ENCODE assay signal across 24 mouse cellular contexts in genomic region chr8:48742741-48743140, GRCm38 (mm10).
DNase-seq lines count a peak whose midpoint lies in the region; ATAC-seq and TF ChIP-seq lines count a peak whose summit lies in the region.
"Had no signal": no experiment of that assay in that cellular context is flagged by ENCODE, and none has a peak within 500 bp of the region (broad histone marks: within the 10 kb centered on the region; RNA-seq: fewer than 3 reads in every experiment).

No protein-coding gene starts in this region.

- no peak for TF ChIP-seq CTCF in kidney, adult 2 months (conservative IDR thresholded peaks at IDR 0.05; ENCODE audit: insufficient read depth, insufficient read length, low read depth, low read length)
- TF ChIP-seq CTCF in liver, adult 2 months (IDR thresholded peaks at IDR 0.05; ENCODE audit: low read depth, low read length), result no peak
- no peak for TF ChIP-seq CTCF in forebrain, postnatal 0 days (IDR thresholded peaks at IDR 0.05; ENCODE audit: low read depth)

- no peaks in the 10 kb centered on the region for H3K36me3 ChIP-seq in kidney, adult 2 months (ENCODE audit: control insufficient read depth, insufficient read depth, low read length)
- no peaks in the 10 kb centered on the region for H3K36me3 ChIP-seq in liver, adult 2 months (ENCODE audit: control insufficient read depth, insufficient read depth, low read length)
- H3K36me3 ChIP-seq in liver, embryonic 12.5 days, result no peaks in the 10 kb centered on the region
- no peaks in the 10 kb centered on the region for H3K36me3 ChIP-seq in liver, embryonic 16.5 days (ENCODE audit: control insufficient read depth, insufficient read depth)
- no peaks in the 10 kb centered on the region for H3K36me3 ChIP-seq in forebrain, postnatal 0 days (ENCODE audit: insufficient read depth)
- H3K36me3 ChIP-seq: embryonic facial prominence, embryonic 13.5 days; embryonic facial prominence, embryonic 15.5 days; forebrain, embryonic 10.5 days; forebrain, embryonic 12.5 days had no signal

- 84% methylated on average over 6 of the region's 6 CpGs for WGBS in kidney, adult 2 months
- WGBS in liver, adult 2 months, result 22% methylated on average over 6 of the region's 6 CpGs
- WGBS in liver, embryonic 12.5 days (ENCODE audit: insufficient replicate concordance), result 76% methylated on average over 6 of the region's 6 CpGs
- 55% methylated on average over 6 of the region's 6 CpGs for WGBS in liver, embryonic 16.5 days (ENCODE audit: insufficient replicate concordance)
- WGBS in forebrain, postnatal 0 days, result 96% methylated on average over 6 of the region's 6 CpGs

- 0 out of 2 replicates have a peak, but pooled peaks have one; percentile 18 for ATAC-seq in liver, embryonic 12.5 days
- peak; percentile 76 for ATAC-seq in liver, embryonic 16.5 days (ENCODE audit: low read depth)
- no peak for ATAC-seq in forebrain, postnatal 0 days
- ATAC-seq: forebrain, embryonic 14.5 days had no signal

- no peak overlapping the region for H3K4me3 ChIP-seq in kidney, adult 2 months (ENCODE audit: insufficient read depth, low read depth, low read length)
- no peak overlapping the region for H3K4me3 ChIP-seq in liver, adult 2 months (ENCODE audit: insufficient read depth, low read depth, low read length)
- no peak overlapping the region for H3K4me3 ChIP-seq in liver, embryonic 12.5 days
- H3K4me3 ChIP-seq in liver, embryonic 16.5 days (ENCODE audit: low read depth, low read length), result no peak overlapping the region
- H3K4me3 ChIP-seq in forebrain, postnatal 0 days (ENCODE audit: low read depth, low read length), result no peak overlapping the region
- H3K4me3 ChIP-seq: embryonic facial prominence, embryonic 13.5 days; embryonic facial prominence, embryonic 15.5 days; erythroblast, embryonic 14.5 days; forebrain, embryonic 10.5 days; forebrain, embryonic 12.5 days had no signal

- no peak for TF ChIP-seq POLR2A in kidney, adult 2 months (IDR thresholded peaks at IDR 0.05; ENCODE audit: low read depth, low read length)
- TF ChIP-seq POLR2A in liver, adult 2 months (IDR thresholded peaks at IDR 0.05; ENCODE audit: extremely low read depth, insufficient read depth, low read length), result no peak

- no peaks in the 10 kb centered on the region for H3K27me3 ChIP-seq in kidney, adult 2 months (replicated peaks; ENCODE audit: control insufficient read depth, insufficient read depth, low read length)
- H3K27me3 ChIP-seq in liver, adult 2 months (ENCODE audit: control insufficient read depth, insufficient read depth, low read length), result no peaks in the 10 kb centered on the region
- no peaks in the 10 kb centered on the region for H3K27me3 ChIP-seq in liver, embryonic 12.5 days (replicated peaks)
- no peaks in the 10 kb centered on the region for H3K27me3 ChIP-seq in liver, embryonic 16.5 days (ENCODE audit: control insufficient read depth, insufficient read depth, low read depth, low read length)
- H3K27me3 ChIP-seq in forebrain, postnatal 0 days (ENCODE audit: insufficient read depth, low read length), result no peaks in the 10 kb centered on the region
- H3K27me3 ChIP-seq: embryonic facial prominence, embryonic 13.5 days; embryonic facial prominence, embryonic 15.5 days had no signal

- 0 out of 2 replicates have a peak, but pooled peaks cover 3% of the 10 kb centered on the region for H3K9me3 ChIP-seq in liver, embryonic 12.5 days (replicated peaks)
- H3K9me3 ChIP-seq in liver, embryonic 16.5 days (replicated peaks; ENCODE audit: control insufficient read depth, low read length), result no peaks in the 10 kb centered on the region
- H3K9me3 ChIP-seq in forebrain, postnatal 0 days (ENCODE audit: low read length), result no peaks in the 10 kb centered on the region
- H3K9me3 ChIP-seq: embryonic facial prominence, embryonic 13.5 days; embryonic facial prominence, embryonic 15.5 days; forebrain, embryonic 10.5 days; forebrain, embryonic 12.5 days had no signal

- no peaks in the 10 kb centered on the region for H3K4me1 ChIP-seq in kidney, adult 2 months (ENCODE audit: control insufficient read depth, insufficient read depth, low read length)
- H3K4me1 ChIP-seq in liver, adult 2 months (ENCODE audit: control insufficient read depth, insufficient read depth, low read length), result peaks cover 9% of the 10 kb centered on the region
- H3K4me1 ChIP-seq in liver, embryonic 12.5 days, result no peaks in the 10 kb centered on the region
- H3K4me1 ChIP-seq in liver, embryonic 16.5 days (ENCODE audit: control insufficient read depth, low read depth, low read length), result no peaks in the 10 kb centered on the region; the same call in 1 of the 2 replicates
- peaks cover 4% of the 10 kb centered on the region for H3K4me1 ChIP-seq in forebrain, postnatal 0 days (ENCODE audit: insufficient read depth)

- H3K4me2 ChIP-seq in liver, embryonic 12.5 days, result no peak overlapping the region
- H3K4me2 ChIP-seq in liver, embryonic 16.5 days (ENCODE audit: low read depth, low read length), result no peak overlapping the region
- H3K4me2 ChIP-seq in forebrain, postnatal 0 days (ENCODE audit: low read depth), result no peak overlapping the region
- H3K4me2 ChIP-seq: embryonic facial prominence, embryonic 13.5 days; embryonic facial prominence, embryonic 15.5 days; forebrain, embryonic 12.5 days had no signal

- H3K27ac ChIP-seq in kidney, adult 2 months (ENCODE audit: insufficient read depth, low read depth, low read length), result no peak overlapping the region
- H3K27ac ChIP-seq in liver, adult 2 months (replicated peaks; ENCODE audit: insufficient read depth, low read depth, low read length), result no peak overlapping the region
- no peak overlapping the region for H3K27ac ChIP-seq in liver, embryonic 12.5 days
- no peak overlapping the region for H3K27ac ChIP-seq in liver, embryonic 16.5 days (ENCODE audit: low read length)
- H3K27ac ChIP-seq in forebrain, postnatal 0 days (ENCODE audit: low read depth, low read length), result no peak overlapping the region
- H3K27ac ChIP-seq: embryonic facial prominence, embryonic 13.5 days; embryonic facial prominence, embryonic 15.5 days; forebrain, embryonic 10.5 days; forebrain, embryonic 12.5 days had no signal

- no peaks in the 10 kb centered on the region for H3K79me2 ChIP-seq in liver, adult 2 months (ENCODE audit: control insufficient read depth, insufficient read depth, low read length)

- DNase-seq in kidney, adult 2 months, result peak; percentile 13
- DNase-seq in kidney, postnatal 10 days, result no peak
- peak; percentile 86 for DNase-seq in liver, adult 2 months (ENCODE audit: extremely low read depth, low read depth, low spot score)
- no peak for DNase-seq in forebrain, postnatal 0 days
- DNase-seq in thymus, postnatal 0 days (ENCODE audit: low spot score), result no peak
- no peak for DNase-seq in frontal cortex, postnatal 10 days (ENCODE audit: low spot score in 2 of 2)
- DNase-seq: adrenal gland, adult 2 months; adrenal gland, postnatal 10 days; adrenal gland, postnatal 25 days; cerebellum, adult 11 months; cerebellum, adult 18-20 months; cerebellum, adult 8-10 months; cerebellum, adult 9-11 months; cerebellum, postnatal 14 days; cerebellum, postnatal 36 days; embryo, embryonic 11 days had no signal

- no peak overlapping the region for H3K9ac ChIP-seq in liver, adult 2 months (ENCODE audit: low read depth, low read length)
- H3K9ac ChIP-seq in liver, embryonic 12.5 days, result no peak overlapping the region
- no peak overlapping the region for H3K9ac ChIP-seq in liver, embryonic 16.5 days (ENCODE audit: low read depth, low read length)
- no peak overlapping the region for H3K9ac ChIP-seq in forebrain, postnatal 0 days
- H3K9ac ChIP-seq: embryonic facial prominence, embryonic 13.5 days; embryonic facial prominence, embryonic 15.5 days; forebrain, embryonic 12.5 days had no signal

Comparison
In these comparisons a context has a peak if more than half of its experiments do, and no peak if none do; other contexts are left out.
1. DNase-seq: peak in kidney, adult 2 months (single experiment) and liver, adult 2 months (single experiment); none in kidney, postnatal 10 days (single experiment), forebrain, postnatal 0 days (single experiment), thymus, postnatal 0 days (single experiment) and frontal cortex, postnatal 10 days (0 of 2).